Mouse (Mus musculus): ENCODE measurements at regions not wholly inside any gene's neighbourhood (a gene's known extent, or its start where the extent isn't known, plus 50 kb on each side); places are given as distances from the start of the nearest gene placed in this dataset.

DNA sequence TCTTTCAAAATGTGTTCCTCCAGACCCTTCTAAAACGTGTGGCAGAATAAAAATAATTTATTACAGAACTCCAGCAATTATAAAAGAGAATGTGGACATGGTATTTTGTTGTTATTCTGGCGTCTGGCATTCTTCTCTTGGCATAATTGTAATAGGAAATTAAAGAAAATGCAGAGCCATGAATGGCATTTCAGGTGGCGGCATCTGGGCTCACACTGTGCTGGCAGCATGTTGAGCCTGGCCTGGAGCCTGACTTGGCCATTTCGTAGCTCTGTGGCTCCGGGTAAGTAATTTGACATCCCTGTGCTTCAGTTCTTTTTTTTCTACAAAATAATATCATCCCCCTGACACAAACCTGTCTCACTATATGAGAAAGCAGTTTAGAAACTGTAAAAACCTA lies 168.0 kb upstream of the Thbs1 start:
- TF ChIP-seq CTCF (IDR thresholded peaks at IDR 0.05; ENCODE audit: extremely low read depth, insufficient read depth, insufficient read length, insufficient replicate concordance) (no peak), POLR2A (IDR thresholded peaks at IDR 0.05; ENCODE audit: low read depth, low read length) (no peak)

Measured in spleen, adult 2 months (tissue).